Mouse (Mus musculus): ENCODE results near the gene Irgq.

DNA sequence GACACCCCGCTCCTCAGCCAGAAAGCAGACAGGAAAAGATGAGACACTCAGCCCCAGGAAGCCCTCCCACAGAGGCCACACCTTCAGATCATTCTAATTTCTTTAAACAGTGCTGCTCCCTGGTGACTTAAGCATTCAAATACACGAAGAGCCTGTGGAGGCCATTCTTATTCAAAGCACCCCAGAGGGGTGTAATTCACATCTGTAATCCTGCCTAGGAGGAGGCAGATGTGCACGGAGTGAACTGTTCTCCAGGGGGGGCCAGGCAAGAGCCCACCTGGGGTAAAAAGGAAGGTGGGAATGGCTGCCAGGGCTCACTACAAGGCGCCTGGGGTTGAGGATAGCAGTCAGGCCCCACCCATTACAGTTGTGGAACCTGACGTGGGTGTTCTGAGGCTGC lies 13.4 kb upstream of the Irgq start:
- TF ChIP-seq POLR2A (IDR thresholded peaks at IDR 0.05; ENCODE audit: insufficient read depth, low read length) (no peak), EP300 (IDR thresholded peaks at IDR 0.05; ENCODE audit: insufficient read depth, low read depth, low read length) (peak; percentile 66; the same call in 1 of the 2 replicates)
